Mouse (Mus musculus): ENCODE data around the gene Irf1. TPM values are rescaled to one million over a fixed set of nuclear protein-coding genes. Genes with fewer than 3 reads are reported as not detected.

The Irf1 gene
- polyA plus RNA-seq, 1 experiment from 2014 or later, result 2.9 TPM

- ATAC-seq (replicated peaks), result no peak
- 81% methylated on average over 11 of the region's 11 CpGs for WGBS
- Histone ChIP-seq H3K27me3 (no peaks in the 10 kb centered on the region), H3K4me1 (no peaks in the 10 kb centered on the region), H3K4me2 (replicated peaks) (no peak overlapping the region), H3K9me3 (no peaks in the 10 kb centered on the region), H3K27ac (replicated peaks) (no peak overlapping the region), H3K36me3 (no peaks in the 10 kb centered on the region), H3K9ac (replicated peaks) (no peak overlapping the region), H3K4me3 (no peak overlapping the region)
Measured at GRCm38 (mm10) chr11:53821230-53821944, 51.6 kb downstream of the Irf1 start.

GRCm38 (mm10) chr11:53821945-53822338 is 52.1 kb downstream of the Irf1 start:
- WGBS, result 96% methylated on average over 3 of the region's 3 CpGs

GRCm38 (mm10) chr11:53825409-53825808 is 55.6 kb downstream of the Irf1 start:
- WGBS, result 81% methylated on average over 4 of the region's 4 CpGs
- Histone ChIP-seq H3K4me3 (no peak overlapping the region), H3K27me3 (no peaks in the 10 kb centered on the region), H3K36me3 (no peaks in the 10 kb centered on the region), H3K27ac (replicated peaks) (no peak overlapping the region), H3K4me1 (no peaks in the 10 kb centered on the region), H3K9ac (replicated peaks) (no peak overlapping the region), H3K9me3 (no peaks in the 10 kb centered on the region), H3K4me2 (replicated peaks) (no peak overlapping the region)
- ATAC-seq (replicated peaks), result no peak

More at GRCm38 (mm10) chr11:53821945-53822338, 52.1 kb downstream of the Irf1 start:
- Histone ChIP-seq H3K4me1 (no peaks in the 10 kb centered on the region), H3K4me3 (no peak overlapping the region), H3K36me3 (no peaks in the 10 kb centered on the region), H3K9ac (replicated peaks) (no peak overlapping the region), H3K27me3 (no peaks in the 10 kb centered on the region), H3K4me2 (replicated peaks) (no peak overlapping the region), H3K27ac (replicated peaks) (no peak overlapping the region), H3K9me3 (no peaks in the 10 kb centered on the region)
- no peak for ATAC-seq (replicated peaks)

Small RNA genes within 50 kb of the gene (microRNA-seq; reads per million reads assigned to microRNA genes)
- not detected for gene Mir7671

Other genes with a start within 250 kb of the Irf1 start
- 262 and 280 TPM in 2 replicates for gene Kif3a, start 202.6 kb upstream of the Irf1 start, polyA plus RNA-seq (2015; fragmentation: Nextera tagmentation; extraction: Ambion mirVana)
- gene Il4, start 151.3 kb upstream of the Irf1 start, polyA plus RNA-seq (2015; fragmentation: Nextera tagmentation; extraction: Ambion mirVana), result 3.9 and 4.3 TPM in 2 replicates
- not detected in 2 replicates for gene Il13, start 135.3 kb upstream of the Irf1 start, polyA plus RNA-seq (2015; fragmentation: Nextera tagmentation; extraction: Ambion mirVana)
- gene Rad50, start 62.7 kb upstream of the Irf1 start, polyA plus RNA-seq (2015; fragmentation: Nextera tagmentation; extraction: Ambion mirVana), result 14.0 and 15.2 TPM in 2 replicates
- not detected in 2 replicates for gene Il5, start 49.2 kb upstream of the Irf1 start, polyA plus RNA-seq (2015; fragmentation: Nextera tagmentation; extraction: Ambion mirVana)
- gene Gm17334, start 3.2 kb downstream of the Irf1 start, polyA plus RNA-seq (2015; fragmentation: Nextera tagmentation; extraction: Ambion mirVana), result not detected in 2 replicates
- gene Gm12216, start 89.2 kb downstream of the Irf1 start, polyA plus RNA-seq (2015; fragmentation: Nextera tagmentation; extraction: Ambion mirVana), result 0.28 TPM in 1 of 2 replicates, not detected in the other
- gene Slc22a5, start 121.6 kb downstream of the Irf1 start, polyA plus RNA-seq (2015; fragmentation: Nextera tagmentation; extraction: Ambion mirVana), result 10.2 and 10.9 TPM in 2 replicates
- 0.84 and 1.2 TPM in 2 replicates for gene Slc22a21, start 210.3 kb downstream of the Irf1 start, polyA plus RNA-seq (2015; fragmentation: Nextera tagmentation; extraction: Ambion mirVana)

All from forebrain, embryonic 15.5 days (tissue).